Mouse (Mus musculus): ENCODE measurements around the gene Sfrp5.

Sfrp5 gene

GRCm38 (mm10) chr19:42197066-42197465 lies 5.0 kb downstream of the Sfrp5 start:
- no peak for DNase-seq (ENCODE audit: low spot score)

- DNase-seq (ENCODE audit: low spot score) = no peak
Observed at GRCm38 (mm10) chr19:42196378-42196777, 5.7 kb downstream of the Sfrp5 start.

DNA sequence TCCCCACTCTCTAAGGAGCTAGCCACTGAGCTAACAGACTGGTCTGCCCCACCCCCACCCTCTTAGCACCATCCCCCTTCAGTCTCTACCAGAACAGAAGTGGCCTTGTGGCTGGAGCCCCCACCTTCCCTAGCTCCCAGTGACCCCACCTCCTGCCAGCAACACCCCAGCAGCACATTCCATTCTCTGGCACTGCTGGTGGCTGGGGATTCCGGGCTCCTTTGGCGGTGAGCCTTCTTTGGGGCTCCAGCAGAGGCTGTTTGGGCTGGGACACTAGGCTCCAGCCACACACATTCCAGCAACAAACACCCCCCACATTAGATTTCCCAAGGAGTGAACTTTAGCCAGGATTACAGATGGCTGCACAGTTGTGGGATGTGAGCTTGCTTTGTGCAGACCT lies 8.7 kb downstream of the Sfrp5 start:
- no peak for DNase-seq (ENCODE audit: low spot score)

DNA sequence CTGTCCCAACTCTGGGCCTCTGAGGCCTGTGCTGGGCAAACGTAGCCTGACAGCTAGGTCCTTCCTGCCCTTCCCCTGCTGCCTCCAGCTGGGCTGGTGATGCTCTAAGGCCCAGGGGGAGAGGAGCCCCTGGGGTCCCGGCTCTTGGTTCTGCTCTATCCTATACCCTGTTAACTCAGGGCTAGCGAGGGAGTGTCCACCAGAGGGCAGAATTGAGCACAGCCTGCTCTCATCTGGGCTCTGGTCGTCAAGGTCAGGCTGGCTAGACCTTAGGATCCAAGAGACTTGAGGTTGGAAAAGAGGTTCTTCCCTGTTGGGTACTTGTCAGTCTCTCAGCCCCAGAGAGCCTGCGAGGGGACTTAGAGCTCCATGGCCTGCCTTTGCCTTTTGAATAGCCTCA lies 11.6 kb downstream of the Sfrp5 start:
- peak; percentile 81 for DNase-seq (ENCODE audit: low spot score)

- no peak for DNase-seq (ENCODE audit: low spot score)
Observed at GRCm38 (mm10) chr19:42189735-42190134, 12.3 kb downstream of the Sfrp5 start.

GRCm38 (mm10) chr19:42182673-42183072 lies 19.4 kb downstream of the Sfrp5 start:
- DNase-seq (ENCODE audit: low spot score) = no peak

DNA sequence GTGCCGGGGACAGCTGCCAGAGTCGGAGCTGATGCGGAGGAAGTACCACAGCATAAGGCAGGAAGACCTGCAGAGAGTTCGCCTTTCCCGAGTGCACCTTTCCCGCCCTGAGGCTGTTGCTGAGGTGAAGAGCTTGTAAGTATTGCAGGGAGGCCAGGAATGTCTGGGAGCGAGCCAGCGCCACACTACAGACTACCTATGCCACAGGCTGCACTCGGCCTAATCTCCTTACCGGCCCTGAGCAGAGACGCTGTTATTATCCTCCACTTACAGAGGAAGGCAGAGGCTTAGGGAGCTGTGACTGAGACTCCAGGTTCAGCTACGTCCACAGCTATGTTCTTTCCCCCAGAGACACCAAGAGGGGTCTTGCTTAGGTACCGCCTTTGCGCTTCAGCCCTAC lies 22.7 kb downstream of the Sfrp5 start:
- no peak for DNase-seq (ENCODE audit: low spot score)

GRCm38 (mm10) chr19:42177461-42177860 lies 24.6 kb downstream of the Sfrp5 start:
- no peak for DNase-seq (ENCODE audit: low spot score)

DNA sequence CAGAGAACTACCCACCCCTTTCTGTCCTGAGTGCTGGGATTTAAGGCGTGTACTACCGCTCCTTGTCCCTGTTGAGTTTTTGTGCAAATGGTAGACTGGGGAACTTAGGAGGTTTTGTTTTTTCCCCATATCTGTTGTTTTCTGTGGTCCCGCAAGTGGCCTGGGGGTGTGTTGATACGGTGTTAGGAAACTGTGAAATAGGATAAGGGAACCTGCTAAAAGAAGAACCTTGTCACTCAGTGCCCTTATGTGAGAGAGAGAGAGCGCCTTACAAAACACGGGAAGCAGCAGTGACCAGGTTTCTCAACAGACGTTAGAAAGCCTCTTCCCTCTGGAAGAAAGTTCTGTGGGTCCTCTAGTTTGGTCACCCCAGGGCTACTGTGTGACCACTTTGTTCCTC lies 25.2 kb downstream of the Sfrp5 start:
- no peak for DNase-seq (ENCODE audit: low spot score)

DNA sequence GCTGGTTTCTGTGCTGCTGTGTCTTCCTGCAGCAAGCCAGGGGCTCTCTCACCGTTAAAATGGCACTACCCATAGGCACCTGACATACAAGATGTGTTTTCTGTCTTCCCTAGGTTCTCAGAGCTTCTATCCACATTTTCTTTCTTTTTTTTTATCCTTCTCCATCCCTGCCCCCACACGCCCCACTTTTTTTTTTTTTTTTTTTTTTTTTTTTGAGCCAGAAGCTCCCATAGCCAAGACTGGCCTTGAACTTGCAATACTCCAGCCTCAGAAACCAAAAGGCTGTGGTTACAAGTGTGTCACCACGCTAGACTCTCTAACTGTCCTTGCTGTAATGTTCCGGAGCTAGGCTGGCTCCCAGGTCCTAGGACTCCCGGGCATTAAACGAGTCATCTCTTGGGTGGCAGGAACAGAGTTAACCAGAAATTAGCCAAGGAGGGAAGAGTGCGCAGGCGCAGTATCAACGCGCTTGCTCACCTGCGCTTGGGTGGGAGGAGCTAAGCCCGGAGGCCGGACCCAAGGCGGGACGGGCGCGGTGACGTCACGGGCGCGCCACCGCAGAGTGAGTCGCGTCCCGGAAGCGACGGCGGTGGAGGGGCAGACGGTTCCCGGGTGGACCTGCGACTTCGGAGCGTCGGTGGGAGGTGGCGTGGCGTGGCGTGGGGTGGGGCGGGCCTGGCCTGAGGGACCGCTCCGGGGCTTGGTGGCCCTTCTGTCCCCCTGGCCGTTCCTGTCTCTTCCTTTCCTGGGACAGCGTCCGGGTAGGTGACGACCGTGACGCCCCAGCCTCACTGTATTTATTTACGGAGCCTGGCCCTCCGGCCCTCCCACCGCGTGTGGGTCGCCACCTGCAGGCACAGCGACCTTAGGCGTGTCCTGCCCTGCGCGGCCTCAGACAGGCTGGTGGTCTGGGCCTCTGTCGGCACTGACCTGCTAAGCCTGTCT lies 31.8 kb downstream of the Sfrp5 start:
- DNase-seq (ENCODE audit: low spot score) = peak; percentile 95

GRCm38 (mm10) chr19:42169322-42169975 lies 32.6 kb downstream of the Sfrp5 start:
- peak; percentile 57 for DNase-seq (ENCODE audit: low spot score)

- no peak for DNase-seq (ENCODE audit: low spot score)
Observed at GRCm38 (mm10) chr19:42167489-42167888, 34.6 kb downstream of the Sfrp5 start.

- no peak for DNase-seq (ENCODE audit: low spot score)
Observed at GRCm38 (mm10) chr19:42166766-42167165, 35.3 kb downstream of the Sfrp5 start.

DNA sequence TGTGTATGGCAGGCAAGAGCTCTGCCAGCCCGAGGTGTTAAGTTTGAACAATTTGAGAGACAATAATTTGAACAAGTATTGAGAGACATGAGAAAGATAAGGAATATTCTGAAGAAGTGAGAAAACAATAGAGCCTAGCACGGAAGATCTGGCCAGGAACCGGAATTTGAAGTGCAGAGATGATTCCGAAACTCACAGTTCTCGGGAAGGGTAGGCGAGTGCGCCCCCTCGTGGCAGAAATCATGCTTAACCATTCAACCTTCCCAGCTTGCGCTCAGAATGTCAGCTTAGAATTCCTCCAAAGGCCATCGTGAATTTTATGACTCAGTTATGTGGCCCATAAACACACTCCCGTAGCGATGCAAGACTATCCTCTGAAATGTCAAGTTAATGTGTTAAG lies 35.9 kb downstream of the Sfrp5 start:
- peak; percentile 96 for DNase-seq (ENCODE audit: low spot score)

- DNase-seq (ENCODE audit: low spot score) = no peak
Observed at GRCm38 (mm10) chr19:42164188-42164587, 37.9 kb downstream of the Sfrp5 start.

DNA sequence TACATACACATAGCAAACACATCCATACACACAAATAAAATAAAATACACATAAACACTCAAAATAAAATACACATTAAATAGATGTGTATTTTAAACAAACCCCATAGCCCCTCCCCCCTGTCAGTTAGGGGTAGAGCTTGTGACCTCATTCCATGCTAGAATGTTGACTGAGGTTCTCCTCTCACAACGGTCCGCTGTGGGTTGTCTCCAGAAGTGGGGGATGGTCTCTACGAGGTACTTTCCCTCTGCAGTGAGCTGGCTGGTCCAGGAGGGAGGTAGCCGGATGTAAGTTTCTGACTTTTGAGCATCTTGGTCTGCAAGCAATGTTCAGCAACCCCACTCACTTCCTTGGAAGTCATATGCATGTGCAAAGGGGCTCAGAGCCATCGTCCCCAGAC lies 38.3 kb downstream of the Sfrp5 start, which contains the start of gene Zfyve27:
Gene Zfyve27, plus strand, starts transcription at position 188 of the 400 bp plus-strand sequence.
- no peak for DNase-seq (ENCODE audit: low spot score)

DNA sequence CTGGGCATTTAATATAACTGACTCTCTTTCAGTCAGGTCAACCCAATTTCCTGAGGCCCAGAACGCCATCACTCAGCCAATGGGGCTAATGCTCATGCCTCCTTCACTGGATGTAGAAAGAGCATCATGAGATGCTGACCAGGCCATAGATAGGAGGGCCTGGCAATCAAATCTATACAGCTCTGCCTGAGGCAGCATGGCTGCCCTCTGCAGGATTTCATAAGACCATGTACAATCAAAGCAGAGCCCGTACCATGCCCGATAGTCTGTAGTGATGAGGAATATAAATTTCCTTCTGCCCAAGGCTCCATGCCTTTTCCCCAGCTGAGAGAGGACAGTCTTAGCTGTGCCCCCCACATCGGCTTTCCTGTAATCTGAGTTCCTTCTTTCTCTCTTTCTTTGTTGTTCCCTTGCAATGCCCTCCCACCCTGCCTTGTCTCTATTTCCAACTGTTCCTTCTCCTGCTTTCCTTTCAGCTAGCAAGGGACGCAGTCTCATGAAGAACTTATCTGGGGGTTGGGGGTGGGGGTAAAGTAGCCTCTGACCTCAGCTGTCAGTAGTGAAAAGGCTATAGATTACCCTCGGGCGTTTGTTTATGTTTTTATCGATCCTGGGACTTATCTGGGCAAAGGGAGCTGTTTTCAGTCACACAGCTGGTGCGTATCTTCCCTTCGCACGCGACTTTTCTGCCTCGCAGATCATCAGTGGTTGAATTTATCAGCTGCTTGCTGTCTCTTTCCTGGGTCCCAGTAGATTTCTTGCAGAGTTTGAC lies 43.6 kb downstream of the Sfrp5 start:
- DNase-seq (ENCODE audit: low spot score) = no peak

DNA sequence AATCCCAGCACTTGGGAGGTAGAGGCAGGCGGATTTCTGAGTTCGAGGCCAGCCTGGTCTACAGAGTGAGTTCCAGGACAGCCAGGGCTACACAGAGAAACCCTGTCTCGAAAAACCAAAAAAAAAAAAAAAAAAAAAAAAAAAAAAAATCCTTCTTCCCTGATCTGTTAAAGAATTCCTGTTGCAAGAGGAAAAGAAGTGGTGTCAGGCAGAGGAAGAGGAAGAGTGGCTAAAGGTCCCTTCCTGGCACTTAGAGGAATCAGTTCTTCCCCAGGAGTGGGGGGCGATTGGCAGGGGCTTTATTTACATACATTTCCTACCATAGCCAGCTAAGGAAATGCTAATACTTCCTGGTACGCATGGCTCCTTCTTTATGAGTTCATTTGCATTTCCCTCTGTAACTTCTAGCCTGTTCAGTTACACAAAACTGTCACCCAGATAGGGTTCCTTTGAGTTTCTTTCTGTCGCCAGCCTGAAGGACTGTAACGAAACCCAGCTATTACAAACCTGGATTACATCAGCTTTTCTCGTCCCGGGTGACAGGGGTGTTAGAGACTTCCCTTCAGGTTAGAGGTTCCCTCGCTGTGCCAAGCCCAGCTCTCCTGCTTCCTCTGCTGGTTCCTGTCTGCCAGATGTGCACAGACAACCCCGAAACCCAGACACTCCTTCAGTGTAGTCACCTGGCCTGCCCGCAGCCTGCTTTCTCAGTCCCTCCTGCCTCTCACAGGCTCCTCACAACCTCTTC lies 44.4 kb downstream of the Sfrp5 start:
- no peak for DNase-seq (ENCODE audit: low spot score)

- peak; percentile 91 for DNase-seq (ENCODE audit: low spot score)
Observed at GRCm38 (mm10) chr19:42151990-42152389, 50.1 kb downstream of the Sfrp5 start.

GRCm38 (mm10) chr19:42148569-42148860 lies 53.5 kb downstream of the Sfrp5 start:
- DNase-seq (ENCODE audit: low spot score) = no peak

All from testis, postnatal 10 days (tissue).